Mouse (Mus musculus) layer of hippocampus, postnatal 25 days (tissue): Measurements from ENCODE around the gene Heatr4. TPM values are rescaled to one million over a fixed set of nuclear protein-coding genes. Genes with fewer than 3 reads are reported as not detected.

Experiments used
- total RNA-seq, 2 experiments: library from RNA; stranded (reverse); gene quantifications; 2 replicates each; pipeline ENCODE4 v1.2.3; 2021

The Heatr4 gene
- total RNA-seq, 2 experiments from 2014 or later: not detected

Other genes starting within 250 kb of the Heatr4 start
- 1 to 10 TPM; 2.4 to 3.5 TPM for gene Papln, start 221.2 kb downstream of the Heatr4 start, total RNA-seq
- 10 to 100 TPM; 29.7 to 36.8 TPM for gene Numb, start 62.9 kb downstream of the Heatr4 start, total RNA-seq
- gene Riox1, start 34.2 kb downstream of the Heatr4 start, total RNA-seq: 10 to 100 TPM; 14.7 TPM
- gene Acot2, start 3.0 kb upstream of the Heatr4 start, total RNA-seq: 10 to 100 TPM; 14.9 to 16.2 TPM
- 10 to 100 TPM; 25.6 to 30.9 TPM for gene Acot1, start 24.6 kb upstream of the Heatr4 start, total RNA-seq
- 1 to 10 TPM; 2.5 to 4.0 TPM for gene Acot4, start 53.5 kb upstream of the Heatr4 start, total RNA-seq
- not detected for gene Gm49366, start 54.1 kb upstream of the Heatr4 start, total RNA-seq
- 1 to 10 TPM; 2.3 to 3.5 TPM for gene Acot3, start 67.3 kb upstream of the Heatr4 start, total RNA-seq
- 1 to 10 TPM; 8.3 TPM for gene Acot5, start 84.5 kb upstream of the Heatr4 start, total RNA-seq
- 1 to 10 TPM; 4.3 to 5.3 TPM for gene Acot6, start 115.8 kb upstream of the Heatr4 start, total RNA-seq
- 100 to 1,000 TPM in 1 of 2 experiments, 10 to 100 TPM in 1; 95.8 to 104 TPM for gene Dnal1, start 129.5 kb upstream of the Heatr4 start, total RNA-seq
- 1 to 10 TPM; 3.8 to 4.5 TPM for gene Pnma1, start 163.6 kb upstream of the Heatr4 start, total RNA-seq
- gene Elmsan1, start 234.0 kb upstream of the Heatr4 start, total RNA-seq: 10 to 100 TPM; 21.0 to 21.7 TPM